ENCODE assay signal across 8 mouse cellular contexts in genomic region chr16:16357908-16358307, GRCm38 (mm10). TPM values are rescaled to one million over a fixed set of nuclear protein-coding genes. Genes with fewer than 3 reads are reported as not detected.
DNase-seq lines count a peak whose midpoint lies in the region; ATAC-seq and TF ChIP-seq lines count a peak whose summit lies in the region.

No protein-coding gene starts in this region.

- TF ChIP-seq EP300 in liver, postnatal 0 days (IDR thresholded peaks at IDR 0.05; ENCODE audit: low read depth) = no peak

- no peaks in the 10 kb centered on the region; the same call in 1 of the 2 replicates for H3K4me1 ChIP-seq in cortical plate, adult 2 months (ENCODE audit: control insufficient read depth, insufficient read depth, low read length)
- peaks cover 6% of the 10 kb centered on the region for H3K4me1 ChIP-seq in hindbrain, embryonic 12.5 days
- peaks cover 9% of the 10 kb centered on the region for H3K4me1 ChIP-seq in liver, postnatal 0 days (ENCODE audit: insufficient read depth)

- peak; percentile 9 to 13 for DNase-seq in spleen, postnatal 10 days (ENCODE audit: low spot score in 2 of 2)
- no peak for DNase-seq in spleen, postnatal 14 days (ENCODE audit: low spot score in 2 of 2)
- no peak for DNase-seq in liver, postnatal 0 days
- DNase-seq in thymus, postnatal 0 days (ENCODE audit: low spot score) = peak; percentile 19
- no peak for DNase-seq in left cerebral cortex, adult 18-20 months (ENCODE audit: low spot score in 2 of 2)
- no peak for DNase-seq in urinary bladder, postnatal 10 days (ENCODE audit: low spot score)

- peaks cover 3% of the 10 kb centered on the region; the same call in 1 of the 2 replicates for H3K9me3 ChIP-seq in hindbrain, embryonic 12.5 days (replicated peaks)
- no peaks in the 10 kb centered on the region for H3K9me3 ChIP-seq in liver, postnatal 0 days (ENCODE audit: low read length)

- H3K27me3 ChIP-seq in hindbrain, embryonic 12.5 days = no peaks in the 10 kb centered on the region
- no peaks in the 10 kb centered on the region for H3K27me3 ChIP-seq in liver, postnatal 0 days (ENCODE audit: insufficient read depth, low read length)

- peak overlapping the region; percentile 87 for H3K9ac ChIP-seq in hindbrain, embryonic 12.5 days
- peak overlapping the region; percentile 86 for H3K9ac ChIP-seq in liver, postnatal 0 days (replicated peaks)

- 8% methylated on average over 6 of the region's 6 CpGs for whole genome bisulfite sequencing in hindbrain, embryonic 12.5 days
- WGBS in liver, postnatal 0 days (ENCODE audit: insufficient replicate concordance) = 4% methylated on average over 6 of the region's 6 CpGs

- 0 out of 2 replicates have a peak, but pooled peaks have one; percentile 9 for TF ChIP-seq CTCF in cortical plate, adult 2 months (IDR thresholded peaks at IDR 0.05; ENCODE audit: extremely low read depth, insufficient read depth, low read length)
- TF ChIP-seq CTCF in liver, postnatal 0 days (IDR thresholded peaks at IDR 0.05; ENCODE audit: low read depth) = peak; percentile 48

- peak overlapping the region; percentile 66 for H3K4me2 ChIP-seq in hindbrain, embryonic 12.5 days (replicated peaks)
- peak overlapping the region; percentile 75 for H3K4me2 ChIP-seq in liver, postnatal 0 days (ENCODE audit: low read depth, low read length)

- 0 out of 2 replicates have a peak, but pooled peaks cover 2% of the 10 kb centered on the region for H3K36me3 ChIP-seq in hindbrain, embryonic 12.5 days
- no peaks in the 10 kb centered on the region for H3K36me3 ChIP-seq in liver, postnatal 0 days (replicated peaks; ENCODE audit: insufficient read depth, low read length)

- no peak for ATAC-seq in hindbrain, embryonic 12.5 days (ENCODE audit: low FRiP score)
- ATAC-seq in liver, postnatal 0 days = no peak

- TF ChIP-seq POLR2A in cortical plate, adult 2 months (IDR thresholded peaks at IDR 0.05; ENCODE audit: extremely low read depth, insufficient read depth, low read length) = no peak

- no peak overlapping the region for H3K27ac ChIP-seq in cortical plate, adult 2 months (ENCODE audit: insufficient read depth, low read length)
- H3K27ac ChIP-seq in hindbrain, embryonic 12.5 days = no peak overlapping the region; the same call in 1 of the 2 replicates
- H3K27ac ChIP-seq in liver, postnatal 0 days (ENCODE audit: low read depth) = peak overlapping the region; percentile 95

- peak overlapping the region; percentile 84 for H3K4me3 ChIP-seq in cortical plate, adult 2 months (ENCODE audit: insufficient read depth, low read length)
- peak overlapping the region; percentile 75 for H3K4me3 ChIP-seq in hindbrain, embryonic 12.5 days
- peak overlapping the region; percentile 86 for H3K4me3 ChIP-seq in liver, postnatal 0 days (ENCODE audit: low read depth, low read length)

RNA-seq across cellular contexts. Expression of gene Dnm1l, which starts 0.9 kb away (rescaled TPM):
- polyA plus RNA-seq in cortical plate, adult 2 months (2012; rRNA removed) = 94.8 and 100 TPM in 2 replicates
- 82.7 and 84.3 TPM in 2 replicates for polyA plus RNA-seq in hindbrain, embryonic 12.5 days (2016; fragmentation: Nextera tagmentation; extraction: Ambion mirVana)
- polyA plus RNA-seq in liver, postnatal 0 days (2015; fragmentation: Nextera tagmentation; extraction: Ambion mirVana) = 18.4 and 18.8 TPM in 2 replicates
- 45.9 and 49.6 TPM in 2 replicates for polyA plus RNA-seq in thymus, postnatal 0 days (2015; fragmentation: Nextera tagmentation; extraction: Ambion mirVana)
- total RNA-seq in left cerebral cortex, adult 18-20 months (2021) = 100 to 1,000 TPM; 206 to 217 TPM

RNA-seq across cellular contexts. Expression of gene Yars2, which starts 55.1 kb away (rescaled TPM):
- polyA plus RNA-seq in cortical plate, adult 2 months (2012; rRNA removed) = 21.7 and 23.6 TPM in 2 replicates
- 38.6 and 41.5 TPM in 2 replicates for polyA plus RNA-seq in hindbrain, embryonic 12.5 days (2016; fragmentation: Nextera tagmentation; extraction: Ambion mirVana)
- polyA plus RNA-seq in liver, postnatal 0 days (2015; fragmentation: Nextera tagmentation; extraction: Ambion mirVana) = 17.8 and 18.7 TPM in 2 replicates
- polyA plus RNA-seq in thymus, postnatal 0 days (2015; fragmentation: Nextera tagmentation; extraction: Ambion mirVana) = 31.0 and 33.2 TPM in 2 replicates
- 10 to 100 TPM; 24.6 to 25.6 TPM for total RNA-seq in left cerebral cortex, adult 18-20 months (2021)

Comparison
In these comparisons a context has a peak if more than half of its experiments do, and no peak if none do; other contexts are left out.
1. DNase-seq: peak in spleen, postnatal 10 days (2 of 2) and thymus, postnatal 0 days (single experiment); none in spleen, postnatal 14 days (0 of 2), liver, postnatal 0 days (single experiment), left cerebral cortex, adult 18-20 months (0 of 2) and urinary bladder, postnatal 10 days (single experiment).
2. Peak in every context shown above with its lines, with median percentiles within 50 percentile points of each other: H3K4me3 ChIP-seq.